Mouse (Mus musculus) megakaryocyte, embryonic 14.5 days (primary cell): ENCODE results near the gene Myl6b. TPM values are rescaled to one million over a fixed set of nuclear protein-coding genes. Genes with fewer than 3 reads are reported as not detected.
"Not testable (repeated sequence)": the region's sequence is repeated elsewhere in the genome, so short reads cannot be mapped to it uniquely, and the experiment has no call there.

Experiments used
- H3K27me3 ChIP-seq: replicated peaks from 2 replicates; pipeline ENCODE3; 2012; ENCODE audit warnings: inconsistent platforms
- H3K36me3 ChIP-seq: replicated peaks from 2 replicates; pipeline ENCODE3; 2012; ENCODE audit warnings: low read length, inconsistent platforms, mixed read lengths
- H3K4me1 ChIP-seq: 2 replicates; pipeline ENCODE4 v1.6.1; 2012; ENCODE audit warnings: inconsistent platforms
- H3K4me3 ChIP-seq: replicated peaks from 2 replicates; pipeline ENCODE3; 2012; ENCODE audit warnings: moderate library complexity, mild to moderate bottlenecking, inconsistent platforms
- H3K9me3 ChIP-seq: 2 replicates; pipeline ENCODE4 v1.6.1; 2012; ENCODE audit warnings: inconsistent platforms
- FLI1 ChIP-seq: IDR thresholded peaks from 2 replicates; pipeline ENCODE4 v1.6.1; 2012; ENCODE audit warnings: low read length, inconsistent platforms, mixed read lengths
- GATA1 ChIP-seq: IDR thresholded peaks from 3 replicates; pipeline ENCODE4 v1.6.1; 2012; ENCODE audit warnings: mixed read lengths, low read length, inconsistent platforms, borderline replicate concordance
- polyA plus RNA-seq: library from polyadenylated mRNA; stranded (reverse); fragments of >175 nt; gene quantifications from 2 replicates; pipeline ENCODE4 v1.2.3, GENCODE M21; 2012; ENCODE audit warnings: low replicate concordance; ENCODE audit not compliant: insufficient read depth

Myl6b gene
- polyA plus RNA-seq, 1 experiment = 15.9 TPM

DNA sequence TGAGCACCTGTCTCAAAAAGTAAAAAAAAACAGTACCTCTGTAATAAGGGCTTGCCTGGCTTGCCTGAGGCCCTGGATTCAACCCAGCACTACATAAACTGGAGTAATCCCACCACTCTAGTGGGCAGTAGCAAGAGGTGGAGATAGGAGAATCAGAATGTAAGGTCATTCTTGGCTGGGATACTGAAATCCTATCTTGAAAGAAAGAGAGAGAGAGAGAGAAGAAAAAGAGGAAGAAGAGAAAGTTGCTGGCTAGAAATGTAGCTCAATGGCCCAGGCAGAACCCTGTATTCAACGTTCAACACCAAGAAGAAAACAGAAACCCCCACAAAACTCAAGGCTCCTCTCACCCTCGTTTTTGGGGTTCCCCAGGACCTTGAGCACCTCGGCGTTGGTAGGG is 2.6 kb downstream of the Myl6b start:
- Histone ChIP-seq H3K27me3 (no peaks in the 10 kb centered on the region), H3K36me3 (peaks cover 28% of the 10 kb centered on the region), H3K4me3 (no peak overlapping the region), H3K9me3 (no peaks in the 10 kb centered on the region), H3K4me1 (peaks cover 73% of the 10 kb centered on the region)
- no peak for TF ChIP-seq FLI1
- no peak for TF ChIP-seq GATA1

DNA sequence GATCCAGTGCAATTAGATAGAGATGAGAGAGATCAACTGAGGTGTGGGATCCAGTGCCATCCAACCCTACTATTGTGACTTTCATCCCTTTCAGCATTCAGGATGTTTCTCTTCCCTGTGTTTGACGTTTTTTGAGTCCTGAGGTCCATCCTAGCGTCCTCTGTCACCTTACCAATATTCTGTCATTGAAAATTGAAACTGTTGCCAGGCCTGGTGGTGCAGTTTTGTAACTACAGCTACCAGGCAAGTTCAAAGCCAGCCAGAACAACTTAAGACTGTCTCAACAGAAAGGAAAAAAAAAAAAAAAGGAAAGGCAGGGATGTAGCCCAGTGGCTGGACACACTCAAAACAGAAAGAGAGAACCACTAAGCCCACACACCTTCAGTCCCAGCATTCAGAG is 3.2 kb downstream of the Myl6b start:
- peak overlapping the region; percentile 92 for H3K4me3 ChIP-seq
- H3K9me3 ChIP-seq = no peaks in the 10 kb centered on the region
- H3K36me3 ChIP-seq = peaks cover 34% of the 10 kb centered on the region
- no peaks in the 10 kb centered on the region for H3K27me3 ChIP-seq
- peaks cover 75% of the 10 kb centered on the region for H3K4me1 ChIP-seq
- no peak for TF ChIP-seq GATA1
- TF ChIP-seq FLI1 = no peak

DNA sequence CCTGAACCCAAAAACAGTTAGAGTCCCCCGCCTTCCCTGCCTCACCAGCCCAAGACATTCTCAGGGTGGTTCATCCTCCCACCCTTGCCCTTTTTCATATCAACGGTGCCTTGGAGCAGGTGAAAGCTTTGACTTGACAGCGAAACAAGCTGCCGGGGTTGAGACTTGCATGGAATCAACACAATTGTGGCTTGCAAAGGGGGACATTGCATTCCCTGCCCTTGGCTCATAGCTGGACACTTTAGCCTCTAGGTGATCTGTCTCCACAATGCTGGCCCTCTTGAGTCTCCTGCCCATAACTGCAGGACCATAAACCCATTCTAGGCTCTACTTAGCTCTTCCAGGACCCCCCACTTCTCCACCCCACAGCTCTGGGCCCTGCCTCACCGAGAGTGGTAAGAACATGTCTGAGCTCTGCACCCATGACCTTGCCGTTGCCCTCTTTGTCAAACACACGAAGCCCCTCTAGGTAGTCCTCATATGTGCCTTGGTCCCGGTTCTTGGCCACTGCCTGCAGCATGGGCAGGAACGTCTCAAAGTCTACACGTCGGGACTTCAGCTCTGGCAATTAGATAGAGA is 3.7 kb downstream of the Myl6b start:
- Histone ChIP-seq H3K4me3 (peak overlapping the region; percentile 92), H3K4me1 (peaks cover 75% of the 10 kb centered on the region), H3K27me3 (no peaks in the 10 kb centered on the region), H3K9me3 (no peaks in the 10 kb centered on the region), H3K36me3 (peaks cover 39% of the 10 kb centered on the region)
- TF ChIP-seq GATA1 = no peak
- TF ChIP-seq FLI1 = no peak

DNA sequence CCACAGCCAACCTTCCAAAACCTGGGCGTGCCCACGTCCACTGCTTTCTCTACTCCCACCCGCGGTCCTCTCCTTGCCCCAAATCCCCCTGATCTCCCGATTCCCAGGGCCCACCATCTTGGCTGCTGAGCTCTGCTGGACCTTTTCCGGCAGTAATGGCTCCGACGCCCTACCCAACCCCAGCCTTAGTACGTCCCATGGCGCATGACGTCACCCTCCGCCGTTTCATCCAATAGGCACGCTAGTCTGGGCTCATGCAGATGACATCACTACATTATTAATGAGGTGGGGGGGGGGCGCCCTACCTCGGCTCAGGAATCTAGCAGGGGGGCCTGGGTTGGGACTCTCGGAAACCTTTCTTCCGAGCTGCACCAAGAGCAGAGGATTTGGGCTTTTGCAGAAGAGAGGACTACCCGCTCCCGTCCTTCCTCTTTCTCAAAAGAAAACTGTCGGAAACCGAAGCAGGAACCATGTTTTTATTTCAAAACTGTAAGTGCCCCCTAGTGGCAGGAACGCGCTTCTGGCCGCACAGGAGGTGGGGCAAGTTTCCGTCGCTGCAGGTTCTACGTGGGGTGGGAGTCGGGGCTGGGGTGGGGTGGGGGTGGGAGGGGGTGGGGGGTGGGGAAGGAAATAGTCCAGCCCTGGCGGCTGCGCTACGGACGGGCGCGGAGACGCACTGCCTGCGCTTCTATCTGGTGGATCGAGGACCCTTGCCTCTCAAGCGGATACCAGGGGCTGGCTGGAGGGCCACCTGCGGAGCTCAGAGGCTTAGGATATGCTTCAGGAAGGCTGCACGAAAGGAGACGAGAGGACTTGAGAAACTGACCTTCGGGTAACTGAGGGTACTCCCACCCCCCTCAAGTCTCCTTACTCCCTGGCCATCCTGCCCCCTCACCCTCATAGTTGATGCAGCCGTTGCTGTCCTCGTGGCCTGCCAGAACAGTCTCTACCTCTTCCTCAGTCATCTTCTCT is 4.5 kb downstream of the Myl6b start, which contains the start of gene Myl6:
TSS of gene Myl6 (minus strand) at position 451 of the 972 bp plus-strand sequence.
- Histone ChIP-seq H3K4me1 (peaks cover 77% of the 10 kb centered on the region), H3K9me3 (no peaks in the 10 kb centered on the region), H3K36me3 (peaks cover 47% of the 10 kb centered on the region), H3K27me3 (no peaks in the 10 kb centered on the region), H3K4me3 (peak within 1 kb of the TSS; percentile 92)
- TF ChIP-seq FLI1 = no peak
- TF ChIP-seq GATA1 = no peak

DNA sequence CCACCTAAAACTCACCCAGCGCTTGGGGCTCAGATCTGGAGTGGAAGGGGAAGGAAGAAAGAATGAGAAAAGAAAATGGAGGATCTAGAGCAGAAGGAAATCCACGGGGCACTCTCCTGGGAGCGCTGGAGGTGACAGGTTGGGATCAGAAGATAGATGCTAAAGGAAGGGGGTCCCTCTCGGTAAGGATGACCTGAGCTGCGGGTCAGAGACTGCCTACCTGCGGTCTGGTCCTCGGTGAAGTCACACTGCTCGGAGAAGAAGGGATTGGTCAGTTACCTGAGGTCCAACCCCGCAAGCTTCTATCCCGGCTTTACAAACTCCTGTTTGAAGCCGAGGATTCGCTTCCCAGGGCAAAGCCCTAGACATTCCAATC is 5.2 kb downstream of the Myl6b start:
- Histone ChIP-seq H3K4me3 (peak overlapping the region; percentile 92), H3K27me3 (no peaks in the 10 kb centered on the region), H3K4me1 (peaks cover 81% of the 10 kb centered on the region), H3K36me3 (peaks cover 54% of the 10 kb centered on the region), H3K9me3 (no peaks in the 10 kb centered on the region)
- TF ChIP-seq FLI1 = no peak
- TF ChIP-seq GATA1 = no peak

DNA sequence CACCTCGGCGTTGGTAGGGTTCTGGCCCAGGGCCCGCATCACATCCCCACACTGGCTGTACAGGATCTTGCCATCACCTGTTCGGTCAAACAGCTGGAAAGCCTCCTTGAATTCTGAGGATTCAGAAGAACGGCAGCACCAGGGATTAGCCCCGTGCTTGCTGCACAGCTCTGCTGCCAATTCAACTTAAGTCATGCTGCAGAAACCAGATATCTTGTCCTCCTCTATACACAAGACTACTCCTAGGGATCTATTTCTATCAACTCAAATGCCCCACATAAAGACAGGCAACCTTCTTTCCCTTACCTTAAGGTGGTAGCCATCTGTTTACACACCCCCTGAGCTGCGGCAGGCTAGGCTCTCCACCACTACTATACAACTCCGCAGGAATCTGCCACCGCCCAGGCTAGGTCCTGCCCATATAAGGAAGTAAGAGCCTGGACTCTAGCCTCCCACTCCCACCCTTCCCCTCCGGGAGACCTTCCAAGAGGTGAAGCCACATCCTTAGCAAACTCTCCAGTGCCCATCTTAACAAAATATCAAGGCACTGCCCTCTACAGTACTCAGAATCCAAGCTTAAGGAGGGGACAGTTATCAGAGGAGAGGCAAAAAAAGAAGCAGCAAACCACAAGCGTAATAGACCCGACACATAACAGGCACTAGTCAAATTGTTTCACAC is 5.7 kb downstream of the Myl6b start:
- no peak for TF ChIP-seq GATA1
- TF ChIP-seq FLI1 = no peak
- Histone ChIP-seq H3K4me1 (peaks cover 79% of the 10 kb centered on the region), H3K27me3 (no peaks in the 10 kb centered on the region), H3K4me3 (peak overlapping the region; percentile 92), H3K36me3 (peaks cover 59% of the 10 kb centered on the region), H3K9me3 (no peaks in the 10 kb centered on the region)

DNA sequence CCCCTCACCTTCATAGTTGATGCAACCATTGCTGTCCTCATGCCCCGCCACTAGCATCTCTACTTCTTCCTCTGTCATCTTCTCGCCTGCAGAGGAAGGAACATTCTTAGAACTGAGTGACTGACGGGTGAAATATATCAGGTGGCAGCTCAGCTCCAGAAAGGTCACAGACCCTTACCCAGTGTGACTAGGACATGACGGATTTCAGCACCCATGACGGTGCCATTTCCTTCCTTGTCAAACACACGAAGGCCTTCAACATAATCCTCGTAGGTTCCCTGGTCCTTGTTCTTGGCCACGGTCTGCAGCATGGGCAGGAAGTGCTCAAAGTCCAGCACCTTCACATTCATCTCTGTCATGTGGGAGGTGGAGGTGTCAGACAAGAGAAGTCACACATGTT is 6.4 kb downstream of the Myl6b start:
- peaks cover 64% of the 10 kb centered on the region for H3K36me3 ChIP-seq
- H3K4me1 ChIP-seq = peaks cover 72% of the 10 kb centered on the region

DNA sequence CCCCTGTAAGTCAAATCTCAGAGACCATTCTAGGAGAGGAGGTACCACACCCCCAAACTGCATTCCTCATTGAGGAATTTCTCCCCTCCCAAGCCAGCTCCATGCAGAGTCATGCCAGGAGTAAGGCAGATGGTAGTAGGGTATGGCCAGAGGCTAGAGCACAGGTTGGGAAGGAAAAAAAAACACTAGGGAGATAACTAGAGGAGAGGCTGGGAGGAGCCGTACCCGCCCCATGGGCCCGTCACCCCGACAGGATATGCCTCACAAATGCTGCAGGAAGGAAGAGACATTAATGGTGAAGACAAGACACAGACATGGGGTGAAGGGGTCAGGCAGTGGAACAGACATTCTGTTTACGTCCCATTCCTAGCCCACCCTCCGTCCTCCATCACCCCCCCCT is 7.0 kb downstream of the Myl6b start:
- peaks cover 66% of the 10 kb centered on the region for H3K4me1 ChIP-seq
- no peak for TF ChIP-seq FLI1
- no peak for TF ChIP-seq GATA1
- peak overlapping the region; percentile 92 for H3K4me3 ChIP-seq
- no peaks in the 10 kb centered on the region for H3K9me3 ChIP-seq
- H3K36me3 ChIP-seq = peaks cover 62% of the 10 kb centered on the region
- no peaks in the 10 kb centered on the region for H3K27me3 ChIP-seq

More for the DNA sequence above, 6.4 kb downstream of the Myl6b start:
- H3K27me3 ChIP-seq, H3K9me3 ChIP-seq: not testable (repeated sequence)
- peak overlapping the region; percentile 92 for H3K4me3 ChIP-seq

DNA sequence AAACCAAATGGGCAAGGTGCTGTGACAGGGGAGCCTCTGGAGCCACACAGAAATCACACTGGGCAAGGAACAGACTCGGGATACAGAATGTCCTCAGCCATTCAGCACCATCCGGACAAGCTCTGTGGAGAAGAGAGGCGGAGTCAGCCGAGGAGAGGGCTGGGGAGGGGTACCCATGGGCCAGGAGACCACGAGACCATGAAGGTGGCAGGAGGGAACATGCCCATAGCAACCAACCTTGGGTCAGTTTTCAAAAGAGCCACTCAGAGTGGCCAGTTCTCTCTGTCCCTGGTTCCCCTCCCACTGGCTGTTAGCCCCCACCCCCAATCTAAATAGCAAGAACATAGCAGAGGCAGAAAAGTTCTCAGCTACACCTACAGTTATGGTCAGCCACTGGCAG is 7.6 kb downstream of the Myl6b start:
- Histone ChIP-seq H3K4me3 (peak overlapping the region; percentile 92), H3K36me3 (peaks cover 64% of the 10 kb centered on the region), H3K9me3 (no peaks in the 10 kb centered on the region), H3K4me1 (peaks cover 60% of the 10 kb centered on the region), H3K27me3 (no peaks in the 10 kb centered on the region)
- TF ChIP-seq GATA1 (no peak), FLI1 (no peak)

DNA sequence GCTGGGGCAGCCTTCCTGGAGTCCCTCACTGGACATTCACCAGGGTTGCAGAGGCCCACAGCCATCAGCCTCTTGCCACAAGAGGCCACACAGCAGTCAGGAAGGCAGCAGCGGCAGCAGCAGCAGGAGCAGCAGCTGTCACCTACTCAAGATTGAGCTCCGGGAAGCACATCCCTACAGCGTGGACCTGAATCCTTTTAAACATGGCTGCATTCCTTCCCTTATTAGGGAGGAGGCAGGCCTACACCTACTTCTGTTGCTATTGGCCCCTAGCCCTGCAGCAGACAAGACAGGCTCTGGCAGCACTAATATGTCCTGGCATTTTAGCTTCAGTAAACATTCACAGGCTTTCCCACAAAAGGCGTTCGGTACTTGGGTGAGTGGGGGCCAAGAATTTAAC is 8.3 kb downstream of the Myl6b start:
- peaks cover 53% of the 10 kb centered on the region for H3K4me1 ChIP-seq
- peaks cover 70% of the 10 kb centered on the region for H3K36me3 ChIP-seq
- H3K4me3 ChIP-seq = no peak overlapping the region
- H3K9me3 ChIP-seq = no peaks in the 10 kb centered on the region
- H3K27me3 ChIP-seq = no peaks in the 10 kb centered on the region
- TF ChIP-seq FLI1 (no peak), GATA1 (no peak)
